Mouse (Mus musculus) embryonic facial prominence, embryonic 11.5 days (tissue): ENCODE measurements around the gene Fes. TPM values are rescaled to one million over a fixed set of nuclear protein-coding genes. Genes with fewer than 3 reads are reported as not detected.

ENCODE experiments used
- ATAC-seq: fragments of 200-750 bp; cut with Nextera tagmentation; replicated peaks from 2 replicates; pipeline ENCODE4 v1.8.0; 2017; ENCODE audit warnings: low read depth; ENCODE audit not compliant: insufficient number of reproducible peaks, low FRiP score, low TSS enrichment
- DNase-seq: peaks from one replicate; pipeline ENCODE4 v3.0.0-alpha.2; 2015; ENCODE audit warnings: low spot score
- H3K27ac ChIP-seq: fragments of 300-500 bp; sonication (generic); replicated peaks from 2 replicates; pipeline ENCODE4 v1.5.1; 2014; ENCODE audit warnings: mild to moderate bottlenecking, low read depth, low read length, control low read depth
- H3K27me3 ChIP-seq: fragments of 300-500 bp; sonication (generic); 2 replicates; pipeline ENCODE4 v1.6.1; 2014; ENCODE audit warnings: mild to moderate bottlenecking, low read length, moderate library complexity, mixed read lengths; ENCODE audit not compliant: control insufficient read depth, insufficient read depth
- H3K36me3 ChIP-seq: fragments of 300-500 bp; sonication (generic); replicated peaks from 2 replicates; pipeline ENCODE4 v1.6.1; 2014; ENCODE audit warnings: low read depth, mild to moderate bottlenecking, low read length, moderate library complexity, mixed read lengths; ENCODE audit not compliant: control insufficient read depth, insufficient read depth
- H3K4me1 ChIP-seq: fragments of 300-500 bp; sonication (generic); 2 replicates; pipeline ENCODE4 v1.6.1; 2014; ENCODE audit warnings: low read length, mixed read lengths; ENCODE audit not compliant: control insufficient read depth, insufficient read depth
- H3K4me2 ChIP-seq: fragments of 300-500 bp; sonication (generic); 2 replicates; pipeline ENCODE4 v1.6.1; 2014; ENCODE audit warnings: low read depth, mild to moderate bottlenecking, control low read depth, low read length, moderate library complexity
- H3K4me3 ChIP-seq: fragments of 300-500 bp; sonication (generic); 2 replicates; pipeline ENCODE4 v1.5.1; 2014; ENCODE audit warnings: low read depth, low read length, control low read depth
- H3K9ac ChIP-seq: fragments of 300-500 bp; sonication (generic); replicated peaks from 2 replicates; pipeline ENCODE4 v1.6.1; 2014; ENCODE audit warnings: mild to moderate bottlenecking, control low read depth, low read length
- H3K9me3 ChIP-seq: fragments of 300-500 bp; sonication (generic); replicated peaks from 2 replicates; pipeline ENCODE4 v1.6.1; 2016; ENCODE audit warnings: mild to moderate bottlenecking, low read length, inconsistent platforms, mixed read lengths; ENCODE audit not compliant: control insufficient read depth
- WGBS: fragments of 180-500 bp; shearing (Covaris S2); extraction: QIAGEN DNeasy Blood & Tissue Kit; methylation state at CpG from one replicate; pipeline ENCODE4 v1.1.7; 2014; 5-methylcytosine and 5-hydroxymethylcytosine counted together
- polyA plus RNA-seq: library from polyadenylated mRNA; unstranded; fragments of >200 nt; fragmentation: Nextera tagmentation; extraction: Ambion mirVana; gene quantifications from 2 replicates; pipeline ENCODE4 v1.2.1, GENCODE M21; 2014

The Fes gene
- polyA plus RNA-seq, 1 experiment from 2014 or later: 8.3 TPM

- no peak overlapping the region for H3K4me3 ChIP-seq
- H3K36me3 ChIP-seq: no peaks in the 10 kb centered on the region
- DNase-seq: no peak
- no peaks in the 10 kb centered on the region for H3K4me1 ChIP-seq
- H3K9ac ChIP-seq: no peak overlapping the region
- H3K4me2 ChIP-seq: no peak overlapping the region
- no peak overlapping the region for H3K27ac ChIP-seq
- H3K27me3 ChIP-seq: no peaks in the 10 kb centered on the region
- H3K9me3 ChIP-seq: no peaks in the 10 kb centered on the region
- WGBS: 25% methylated on average over 20 of the region's 20 CpGs
- no peak for ATAC-seq
These were observed 35.2 kb upstream of the Fes start for GRCm38 (mm10) chr7:80422759-80423480.

- Histone ChIP-seq H3K36me3 (no peaks in the 10 kb centered on the region), H3K27ac (no peak overlapping the region), H3K9me3 (no peaks in the 10 kb centered on the region), H3K27me3 (no peaks in the 10 kb centered on the region), H3K9ac (no peak overlapping the region), H3K4me1 (no peaks in the 10 kb centered on the region), H3K4me2 (no peak overlapping the region), H3K4me3 (no peak overlapping the region)
- DNase-seq (no peak), ATAC-seq (no peak)
- 88% methylated on average over 6 of the region's 6 CpGs for WGBS
These were observed 33.8 kb upstream of the Fes start for GRCm38 (mm10) chr7:80421576-80421975.

GRCm38 (mm10) chr7:80420586-80420985 is 32.8 kb upstream of the Fes start:
- no peak for DNase-seq
- Histone ChIP-seq H3K4me3 (no peak overlapping the region), H3K27me3 (no peaks in the 10 kb centered on the region), H3K27ac (no peak overlapping the region), H3K9me3 (no peaks in the 10 kb centered on the region), H3K4me2 (no peak overlapping the region), H3K36me3 (no peaks in the 10 kb centered on the region), H3K4me1 (no peaks in the 10 kb centered on the region), H3K9ac (no peak overlapping the region)
- ATAC-seq: no peak
- WGBS: 90% methylated on average over 4 of the region's 4 CpGs

DNA sequence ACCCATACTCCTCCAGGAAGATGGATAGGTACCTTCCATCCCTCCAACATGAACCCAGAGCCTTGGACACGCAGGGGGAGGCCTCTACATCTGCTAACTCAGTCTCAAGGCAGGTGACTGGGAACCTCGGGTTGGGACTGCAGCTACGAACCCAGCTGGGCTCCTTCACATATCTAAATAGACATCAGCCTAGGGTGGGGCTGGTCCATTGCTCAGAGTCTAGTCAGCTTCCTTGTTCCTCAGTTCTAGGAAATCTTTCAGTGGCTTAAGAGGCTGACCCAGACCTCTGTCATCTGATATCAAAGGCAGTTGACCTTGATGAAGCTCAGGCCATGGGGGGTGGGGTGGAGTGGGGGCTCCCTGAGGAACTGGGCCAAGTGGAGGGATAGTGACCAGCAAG is 31.5 kb upstream of the Fes start:
- H3K4me1 ChIP-seq: no peaks in the 10 kb centered on the region
- H3K9ac ChIP-seq: no peak overlapping the region
- no peaks in the 10 kb centered on the region for H3K27me3 ChIP-seq
- ATAC-seq: no peak
- DNase-seq: no peak
- WGBS: 63% methylated on average over 3 of the region's 3 CpGs
- H3K27ac ChIP-seq: no peak overlapping the region
- no peak overlapping the region for H3K4me3 ChIP-seq
- H3K36me3 ChIP-seq: no peaks in the 10 kb centered on the region
- no peak overlapping the region for H3K4me2 ChIP-seq
- no peaks in the 10 kb centered on the region for H3K9me3 ChIP-seq

DNA sequence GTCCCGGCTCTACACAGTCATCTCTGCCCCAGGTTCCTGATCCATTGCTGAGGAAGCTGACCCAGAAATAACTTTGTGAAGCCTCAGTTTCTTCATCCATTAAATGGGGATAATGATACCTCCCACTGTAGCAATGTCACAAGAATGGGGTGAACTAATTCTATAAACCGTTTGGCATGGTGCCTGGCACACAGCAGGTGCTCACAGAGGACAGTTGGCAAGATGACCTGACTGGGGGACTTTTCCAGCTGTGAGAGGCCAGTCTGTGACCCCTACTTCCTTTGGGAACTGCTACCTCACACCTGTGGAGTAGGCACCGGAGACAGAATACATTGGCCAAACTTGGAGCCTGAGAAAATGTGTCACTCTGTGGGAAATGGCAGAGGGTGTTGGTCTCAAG is 30.3 kb upstream of the Fes start:
- Histone ChIP-seq H3K9ac (no peak overlapping the region), H3K27ac (no peak overlapping the region), H3K27me3 (no peaks in the 10 kb centered on the region), H3K4me2 (no peak overlapping the region), H3K9me3 (no peaks in the 10 kb centered on the region), H3K4me3 (no peak overlapping the region), H3K4me1 (no peaks in the 10 kb centered on the region), H3K36me3 (no peaks in the 10 kb centered on the region)
- WGBS: 81% methylated on average over 3 of the region's 3 CpGs
- ATAC-seq (no peak), DNase-seq (no peak)

GRCm38 (mm10) chr7:80417601-80418000 is 29.9 kb upstream of the Fes start:
- H3K9me3 ChIP-seq: no peaks in the 10 kb centered on the region
- no peak overlapping the region for H3K4me3 ChIP-seq
- H3K27me3 ChIP-seq: no peaks in the 10 kb centered on the region
- ATAC-seq: no peak
- H3K4me2 ChIP-seq: no peak overlapping the region
- no peak overlapping the region for H3K27ac ChIP-seq
- no peak overlapping the region for H3K9ac ChIP-seq
- no peaks in the 10 kb centered on the region for H3K4me1 ChIP-seq
- no peak for DNase-seq
- H3K36me3 ChIP-seq: no peaks in the 10 kb centered on the region

- no peak overlapping the region for H3K4me2 ChIP-seq
- H3K9me3 ChIP-seq: no peaks in the 10 kb centered on the region
- ATAC-seq (no peak), DNase-seq (no peak)
- no peaks in the 10 kb centered on the region for H3K4me1 ChIP-seq
- no peaks in the 10 kb centered on the region for H3K27me3 ChIP-seq
- WGBS: 92% methylated on average over 7 of the region's 7 CpGs
- no peaks in the 10 kb centered on the region for H3K36me3 ChIP-seq
- H3K27ac ChIP-seq: no peak overlapping the region
- no peak overlapping the region for H3K9ac ChIP-seq
- no peak overlapping the region for H3K4me3 ChIP-seq
These were observed 29.2 kb upstream of the Fes start for GRCm38 (mm10) chr7:80416969-80417368.

DNA sequence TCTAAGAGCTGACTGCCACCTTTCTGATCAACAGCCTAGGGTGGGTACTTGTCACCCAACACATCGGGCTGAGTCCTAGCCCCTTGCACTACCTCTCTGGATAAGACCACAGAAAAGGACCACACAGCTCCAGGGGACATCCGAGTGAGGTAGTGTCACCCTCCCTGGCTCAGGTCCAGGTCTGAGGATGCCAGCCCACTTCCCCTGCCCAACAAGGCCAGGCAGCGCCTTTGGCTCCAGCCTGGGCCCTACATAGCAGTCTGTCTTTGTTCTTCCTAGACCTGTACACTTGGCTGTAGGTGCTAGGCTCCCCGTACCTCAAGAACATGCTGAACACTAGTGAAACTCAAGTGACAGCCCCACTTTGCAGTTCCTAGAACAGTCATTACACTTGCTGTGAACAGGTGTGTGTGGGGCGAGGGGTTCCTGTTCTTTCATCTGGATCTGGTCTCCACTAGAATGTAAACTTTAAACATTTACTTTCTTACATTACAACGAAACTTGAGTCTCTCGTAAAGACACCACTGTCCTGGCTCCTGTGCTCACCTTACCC is 26.6 kb upstream of the Fes start:
- WGBS: 76% methylated on average over 7 of the region's 7 CpGs
- no peaks in the 10 kb centered on the region for H3K27me3 ChIP-seq
- no peak overlapping the region for H3K27ac ChIP-seq

More for the DNA sequence above, 26.6 kb upstream of the Fes start:
- no peak overlapping the region for H3K9ac ChIP-seq
- H3K4me2 ChIP-seq: no peak overlapping the region
- no peak overlapping the region for H3K4me3 ChIP-seq
- DNase-seq (no peak), ATAC-seq (no peak)
- H3K4me1 ChIP-seq: no peaks in the 10 kb centered on the region
- no peaks in the 10 kb centered on the region for H3K9me3 ChIP-seq
- H3K36me3 ChIP-seq: no peaks in the 10 kb centered on the region
